Mouse (Mus musculus): Measurements from ENCODE around the gene Ssc4d.

Gene Ssc4d

GRCm38 (mm10) chr5:135911633-135912220, 62.6 kb downstream of the Ssc4d start:
- DNase-seq (ENCODE audit: extremely low spot score, low read depth, low spot score), result no peak

GRCm38 (mm10) chr5:135910813-135911212, 63.5 kb downstream of the Ssc4d start:
- DNase-seq (ENCODE audit: extremely low spot score, low read depth, low spot score), result no peak
